Mouse (Mus musculus): ENCODE measurements at regions not wholly inside any gene's neighbourhood (a gene's known extent, or its start where the extent isn't known, plus 50 kb on each side); places are given as distances from the start of the nearest gene placed in this dataset.
"Not testable (repeated sequence)": the region's sequence is repeated elsewhere in the genome, so short reads cannot be mapped to it uniquely, and the experiment has no call there.

DNA sequence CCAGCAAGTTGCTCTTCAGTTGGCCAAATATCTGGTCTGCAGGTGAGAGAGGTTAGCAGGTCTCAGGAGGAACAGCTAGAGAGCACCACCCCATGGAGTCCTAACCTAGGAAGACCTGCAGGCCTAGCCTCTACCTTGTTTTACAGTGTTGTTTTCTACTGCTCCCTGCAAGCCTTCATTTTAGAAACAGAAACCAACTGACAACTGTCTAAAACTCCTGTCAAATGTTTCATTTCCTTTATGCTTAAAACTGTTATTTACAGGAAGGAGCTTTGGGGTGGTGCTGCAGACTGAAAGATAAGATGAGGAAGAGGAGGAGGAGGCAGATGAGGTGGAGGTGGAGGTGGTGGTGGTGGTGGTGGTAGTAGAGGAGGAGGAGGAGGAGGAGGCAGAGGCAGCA, 96.6 kb upstream of the Selenop start:
- no peak for DNase-seq (ENCODE audit: low read depth, low spot score)

DNA sequence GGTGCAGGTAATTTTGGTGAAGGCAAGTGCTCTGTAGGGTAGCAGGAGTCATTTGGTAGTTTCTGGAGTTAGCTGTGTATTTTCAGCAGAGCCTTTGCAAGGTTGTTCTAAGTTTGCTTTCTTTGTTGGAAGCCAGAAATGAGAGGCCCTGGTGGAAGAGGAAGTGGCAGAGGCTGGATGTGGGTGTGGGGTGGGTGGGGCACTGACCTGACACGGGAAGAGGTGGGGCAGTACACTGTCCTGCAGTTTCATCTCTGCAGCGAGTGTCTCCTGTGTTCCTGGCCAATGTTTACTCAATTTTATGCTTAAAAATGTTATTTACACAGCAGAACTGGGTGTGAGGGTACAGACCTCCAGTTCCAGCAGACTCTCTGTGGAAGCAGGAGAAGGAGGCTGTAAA, 94.3 kb upstream of the Selenop start:
- no peak for DNase-seq (ENCODE audit: low read depth, low spot score)

DNA sequence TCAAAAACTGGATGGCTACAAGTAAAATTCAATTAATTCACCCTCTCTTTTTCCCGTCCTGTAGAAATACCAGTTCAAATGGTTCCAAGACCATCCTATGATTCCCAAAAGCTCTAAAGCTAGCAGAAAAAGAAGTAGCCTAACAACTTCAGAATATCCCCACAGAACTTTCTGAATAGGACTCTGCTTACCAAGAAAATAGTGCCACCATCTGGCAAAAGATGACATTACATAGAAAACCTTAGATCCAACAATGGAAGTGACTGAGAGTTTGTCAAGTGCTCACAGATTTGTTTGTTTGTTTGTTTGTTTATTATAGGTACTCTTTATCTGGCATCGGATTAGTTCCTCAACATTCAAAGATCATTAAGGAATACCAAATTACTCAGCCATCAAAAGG, 93.5 kb upstream of the Selenop start:
- DNase-seq (ENCODE audit: low read depth, low spot score) = peak; percentile 8

DNA sequence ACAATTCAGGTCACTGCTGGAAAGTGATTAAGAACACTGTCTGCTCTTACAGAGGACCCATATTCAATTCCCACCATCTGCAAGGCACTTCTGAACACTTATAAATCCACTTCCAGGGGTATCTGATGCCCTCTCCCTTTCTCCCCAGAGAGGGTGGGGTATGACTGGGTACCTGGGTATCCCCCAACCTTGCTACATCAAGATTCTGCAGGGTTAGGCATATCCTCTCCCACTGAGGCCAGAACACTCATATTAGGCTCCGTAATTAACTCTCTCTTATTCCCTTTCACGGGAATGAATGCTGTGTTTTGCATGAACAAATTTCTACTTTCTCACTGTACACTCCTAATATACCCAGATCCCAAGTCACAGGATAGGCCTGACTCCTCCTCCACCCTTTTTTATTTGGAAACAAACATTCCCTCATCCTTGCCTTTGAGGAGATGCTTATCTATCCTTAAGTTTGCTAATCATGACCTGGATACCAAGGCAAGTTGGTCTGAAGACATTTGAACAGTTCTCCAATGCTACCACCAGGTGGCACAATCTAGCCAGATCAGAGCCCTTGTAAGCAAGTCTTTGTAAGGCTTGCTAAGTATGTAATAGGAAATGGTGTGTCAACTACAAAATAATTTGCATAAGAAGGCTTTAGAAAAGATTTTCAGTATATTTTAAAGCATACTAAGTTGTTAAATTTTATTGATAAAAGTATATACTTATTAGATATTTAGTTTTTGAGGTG, 66.3 kb upstream of the Selenop start:
- peak; percentile 78 for DNase-seq (ENCODE audit: low read depth, low spot score)

DNA sequence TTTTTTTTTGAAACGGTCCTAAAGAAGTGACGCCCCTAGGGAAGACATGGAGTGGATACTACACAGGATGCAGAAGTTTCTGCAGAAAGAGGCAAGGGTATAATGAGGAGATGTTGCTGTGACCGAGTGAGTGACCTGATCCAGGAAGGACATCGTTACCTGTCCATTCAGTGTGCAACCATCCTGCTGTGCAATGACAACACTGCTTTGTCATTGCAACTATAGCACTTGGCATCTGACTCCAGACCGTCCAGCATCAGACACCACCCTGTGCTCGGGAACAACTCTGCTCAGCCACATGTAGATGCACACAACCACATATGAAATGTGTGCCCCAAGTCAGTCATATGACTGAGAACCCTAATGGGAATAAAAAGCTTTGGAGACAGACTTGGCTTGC, 62.8 kb upstream of the Selenop start:
- no peak for DNase-seq (ENCODE audit: low read depth, low spot score)

DNA sequence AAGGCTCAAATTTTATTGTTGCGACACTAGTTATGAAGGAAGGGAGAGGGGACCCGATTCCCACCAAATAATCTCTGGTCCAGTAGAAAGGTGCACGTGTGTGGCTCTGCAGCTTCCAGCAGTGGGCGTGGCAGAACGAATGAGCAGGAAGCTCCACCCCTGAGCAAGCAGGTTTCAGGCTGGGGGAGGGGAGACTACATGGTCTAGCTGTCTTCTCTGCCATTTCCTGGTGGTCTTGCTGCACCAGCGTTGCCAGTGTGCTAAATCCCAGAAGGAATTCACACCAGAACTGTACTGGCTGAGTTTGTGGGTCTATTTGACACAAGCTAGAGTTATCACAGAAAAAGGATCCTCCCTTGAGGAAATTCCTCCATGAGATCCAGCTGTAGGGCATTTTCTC, 62.3 kb upstream of the Selenop start:
- DNase-seq (ENCODE audit: low read depth, low spot score) = not testable (repeated sequence)

DNA sequence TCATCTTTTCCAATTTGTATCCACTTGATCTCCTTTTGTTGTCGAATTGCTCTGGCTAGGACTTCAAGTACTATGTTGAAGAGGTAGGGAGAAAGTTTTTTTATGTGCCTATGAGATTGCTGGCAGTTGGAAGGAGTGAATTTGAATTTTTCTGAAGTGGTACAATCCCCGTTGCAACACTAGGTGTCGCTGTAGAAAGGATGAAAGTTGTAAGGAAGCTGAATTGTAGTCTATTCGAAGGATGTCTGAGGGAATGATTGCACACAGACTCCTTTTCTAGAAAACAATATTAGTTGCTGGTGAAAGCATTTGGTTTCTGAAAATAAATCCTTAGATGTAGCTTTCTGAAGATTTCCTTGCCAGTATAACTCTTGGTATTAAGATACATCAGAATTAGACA, 54.6 kb upstream of the Selenop start:
- peak; percentile 68 for DNase-seq (ENCODE audit: low read depth, low spot score)

DNA sequence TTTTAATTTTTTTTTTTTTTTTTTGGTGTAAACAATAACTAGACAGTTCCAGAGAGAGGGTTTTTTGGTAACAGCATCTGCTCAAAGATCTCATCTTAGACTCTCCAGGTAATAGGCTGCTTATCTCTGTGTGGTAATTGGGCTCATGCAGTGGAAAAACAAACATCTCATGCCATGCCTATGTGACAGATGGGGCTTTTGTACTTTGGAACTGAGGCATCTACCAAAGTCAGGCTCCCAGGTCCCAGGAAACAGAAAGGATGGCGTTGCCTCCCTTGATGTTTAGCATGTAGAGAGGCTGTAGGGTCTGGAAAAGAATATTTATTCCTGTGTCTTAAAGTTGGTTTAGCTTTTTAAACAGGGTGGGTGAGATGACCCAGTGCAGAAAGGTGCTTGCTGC, 53.1 kb upstream of the Selenop start:
- DNase-seq (ENCODE audit: low read depth, low spot score) = no peak
